Mouse (Mus musculus): ENCODE measurements around the gene Sez6l. TPM values are rescaled to one million over a fixed set of nuclear protein-coding genes. Genes with fewer than 3 reads are reported as not detected.

Gene Sez6l
- polyA plus RNA-seq, 1 experiment from 2014 or later: 0.10 TPM

- no peak overlapping the region for H3K27ac ChIP-seq (ENCODE audit: low read depth, low read length)
- no peaks in the 10 kb centered on the region for H3K9me3 ChIP-seq (replicated peaks; ENCODE audit: control insufficient read depth, low read length)
- no peaks in the 10 kb centered on the region for H3K36me3 ChIP-seq (ENCODE audit: control insufficient read depth, insufficient read depth, low read length)
- H3K27me3 ChIP-seq (ENCODE audit: control insufficient read depth, insufficient read depth, low read length): peaks cover 14% of the 10 kb centered on the region
- H3K4me3 ChIP-seq (ENCODE audit: low read depth, low read length): no peak overlapping the region
- no peak overlapping the region for H3K9ac ChIP-seq (ENCODE audit: low read depth, low read length)
- no peaks in the 10 kb centered on the region for H3K4me1 ChIP-seq (ENCODE audit: control insufficient read depth, insufficient read depth, low read length)
- WGBS (ENCODE audit: insufficient replicate concordance): 57% methylated on average over 10 of the region's 10 CpGs
- H3K4me2 ChIP-seq: no peak overlapping the region
- no peak for ATAC-seq (replicated peaks; ENCODE audit: insufficient number of reproducible peaks, low FRiP score, low TSS enrichment)
Measured at GRCm38 (mm10) chr5:112554508-112554907, 22.5 kb downstream of the Sez6l start.

DNA sequence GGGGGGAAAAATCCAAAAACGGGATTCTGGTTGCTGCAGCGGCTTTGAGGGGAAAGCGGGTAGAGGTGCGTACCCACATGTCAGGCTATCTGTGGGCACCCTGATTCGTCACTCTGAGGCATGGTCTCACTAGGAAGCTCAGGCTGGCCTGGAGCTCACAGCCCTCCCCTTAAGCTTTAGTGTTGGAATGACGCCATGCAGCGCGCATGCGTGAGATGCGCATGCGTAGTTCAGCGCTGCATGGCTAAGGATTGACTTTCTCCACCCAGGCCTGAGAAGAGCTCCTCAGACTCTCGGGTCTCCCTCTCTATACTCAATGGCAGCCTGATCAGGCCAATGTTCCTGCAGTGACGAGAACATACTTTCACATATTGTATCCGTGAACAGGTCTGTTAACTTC is 24.2 kb downstream of the Sez6l start:
- no peak for ATAC-seq (replicated peaks; ENCODE audit: insufficient number of reproducible peaks, low FRiP score, low TSS enrichment)

DNA sequence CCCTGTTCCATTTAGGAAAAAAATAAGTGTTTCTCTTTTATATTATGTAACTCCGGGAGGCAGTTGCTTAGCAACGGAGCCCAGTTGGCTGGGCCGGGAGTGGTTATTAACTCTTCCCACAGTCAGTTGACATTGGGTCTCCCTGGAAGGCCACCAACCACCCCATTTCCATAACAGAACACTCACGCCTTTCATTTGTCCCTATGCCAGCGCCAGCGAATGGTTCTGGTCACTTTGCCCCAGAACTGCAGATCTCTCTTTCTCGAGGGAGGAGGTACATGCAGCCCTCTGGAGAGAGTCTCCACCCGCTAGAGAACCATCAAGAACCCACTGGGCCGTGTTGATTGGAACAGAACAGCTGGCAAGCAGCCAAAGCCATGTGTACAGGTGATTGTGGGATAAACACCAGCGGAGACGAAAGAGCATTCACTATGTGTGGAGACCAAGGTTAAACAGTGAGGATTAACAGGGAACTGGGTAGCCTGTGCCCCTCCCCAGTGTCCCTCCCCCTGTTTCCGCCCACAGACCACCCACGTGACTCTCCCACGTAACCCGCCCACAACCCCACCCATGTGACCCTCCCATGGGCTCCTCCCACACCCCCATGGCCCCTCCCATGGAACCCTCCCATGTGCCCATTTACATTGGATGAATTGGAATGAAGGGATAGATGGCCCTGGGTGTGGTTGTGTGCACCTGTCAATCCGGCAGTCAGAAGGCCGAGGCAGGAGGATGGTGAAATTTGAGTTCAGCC is 24.8 kb downstream of the Sez6l start:
- H3K9ac ChIP-seq (ENCODE audit: low read depth, low read length): no peak overlapping the region
- 57% methylated on average over 17 of the region's 17 CpGs for WGBS (ENCODE audit: insufficient replicate concordance)
- peaks cover 17% of the 10 kb centered on the region for H3K27me3 ChIP-seq (ENCODE audit: control insufficient read depth, insufficient read depth, low read length)
- no peak overlapping the region for H3K4me2 ChIP-seq
- H3K4me3 ChIP-seq (ENCODE audit: low read depth, low read length): no peak overlapping the region
- H3K36me3 ChIP-seq (ENCODE audit: control insufficient read depth, insufficient read depth, low read length): no peaks in the 10 kb centered on the region
- H3K4me1 ChIP-seq (ENCODE audit: control insufficient read depth, insufficient read depth, low read length): no peaks in the 10 kb centered on the region
- H3K9me3 ChIP-seq (replicated peaks; ENCODE audit: control insufficient read depth, low read length): no peaks in the 10 kb centered on the region
- no peak for ATAC-seq (replicated peaks; ENCODE audit: insufficient number of reproducible peaks, low FRiP score, low TSS enrichment)
- H3K27ac ChIP-seq (ENCODE audit: low read depth, low read length): no peak overlapping the region

More for the DNA sequence above, 24.2 kb downstream of the Sez6l start:
- Histone ChIP-seq H3K9me3 (replicated peaks; ENCODE audit: control insufficient read depth, low read length) (no peaks in the 10 kb centered on the region), H3K4me2 (no peak overlapping the region), H3K9ac (ENCODE audit: low read depth, low read length) (no peak overlapping the region), H3K4me1 (ENCODE audit: control insufficient read depth, insufficient read depth, low read length) (no peaks in the 10 kb centered on the region), H3K27ac (ENCODE audit: low read depth, low read length) (no peak overlapping the region), H3K27me3 (ENCODE audit: control insufficient read depth, insufficient read depth, low read length) (peaks cover 17% of the 10 kb centered on the region), H3K4me3 (ENCODE audit: low read depth, low read length) (no peak overlapping the region), H3K36me3 (ENCODE audit: control insufficient read depth, insufficient read depth, low read length) (no peaks in the 10 kb centered on the region)
- WGBS (ENCODE audit: insufficient replicate concordance): 75% methylated on average over 15 of the region's 15 CpGs

DNA sequence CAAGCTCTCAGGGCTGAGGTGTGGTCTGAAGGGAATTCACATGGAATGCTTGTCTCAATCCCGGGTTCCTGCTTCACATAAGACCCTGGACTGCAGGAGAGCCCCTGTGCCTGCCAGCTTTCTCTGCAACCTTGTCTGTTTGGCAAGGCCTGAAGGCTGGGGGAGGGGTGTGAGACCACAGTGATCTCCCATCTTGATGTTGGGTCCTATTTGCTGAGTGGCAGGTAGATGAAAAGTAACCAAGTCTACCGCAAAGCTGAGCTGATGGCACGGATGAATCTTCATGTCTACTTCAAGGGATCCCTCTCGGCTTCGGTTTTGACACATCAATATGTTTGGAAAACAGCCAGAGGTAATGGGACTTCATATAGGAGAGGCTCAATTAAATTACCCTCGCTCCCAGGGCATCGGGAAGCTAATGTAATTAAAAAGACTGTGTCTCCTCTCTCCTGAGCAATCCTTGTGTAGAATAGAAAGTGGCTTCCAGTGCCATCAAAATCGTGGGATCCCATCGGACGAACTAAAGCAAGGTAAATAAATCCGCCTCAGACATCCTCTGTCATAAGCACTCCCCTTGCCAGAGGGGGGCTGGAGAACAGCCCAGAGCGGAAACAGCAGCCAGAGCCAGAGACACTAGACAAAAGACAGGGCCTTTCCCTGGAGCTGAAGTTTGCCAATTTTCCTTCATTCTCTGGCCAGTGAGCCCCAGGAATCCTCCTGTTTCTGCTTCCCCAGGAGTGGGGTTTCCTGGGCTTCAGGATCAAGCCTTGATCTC is 28.0 kb downstream of the Sez6l start:
- no peak overlapping the region for H3K4me3 ChIP-seq (ENCODE audit: low read depth, low read length)
- no peak for ATAC-seq (replicated peaks; ENCODE audit: insufficient number of reproducible peaks, low FRiP score, low TSS enrichment)
- H3K9me3 ChIP-seq (replicated peaks; ENCODE audit: control insufficient read depth, low read length): no peaks in the 10 kb centered on the region
- H3K9ac ChIP-seq (ENCODE audit: low read depth, low read length): no peak overlapping the region
- H3K27ac ChIP-seq (ENCODE audit: low read depth, low read length): no peak overlapping the region
- H3K4me1 ChIP-seq (ENCODE audit: control insufficient read depth, insufficient read depth, low read length): no peaks in the 10 kb centered on the region
- no peak overlapping the region for H3K4me2 ChIP-seq
- WGBS (ENCODE audit: insufficient replicate concordance): 66% methylated on average over 12 of the region's 12 CpGs
- H3K27me3 ChIP-seq (ENCODE audit: control insufficient read depth, insufficient read depth, low read length): peaks cover 11% of the 10 kb centered on the region
- no peaks in the 10 kb centered on the region for H3K36me3 ChIP-seq (ENCODE audit: control insufficient read depth, insufficient read depth, low read length)

DNA sequence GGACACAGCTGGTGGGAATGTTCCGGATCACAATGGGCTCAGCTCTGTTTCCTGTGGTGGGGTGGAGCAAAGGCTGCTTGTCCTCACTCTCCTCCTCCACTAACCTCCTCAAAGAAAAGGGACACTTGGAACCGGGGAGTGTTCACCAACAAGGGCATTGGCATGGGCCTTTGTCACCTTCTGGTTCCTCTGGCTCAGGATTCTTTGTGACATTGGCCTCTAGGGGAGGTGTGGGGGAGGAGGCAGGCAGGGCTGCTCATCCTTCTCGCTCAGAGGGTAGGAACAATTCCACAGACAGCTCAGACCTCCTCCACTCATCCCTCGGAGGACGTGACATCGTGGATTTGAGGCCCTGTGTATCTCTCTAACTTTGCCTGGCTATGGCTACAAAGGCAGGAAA is 30.2 kb downstream of the Sez6l start:
- Histone ChIP-seq H3K9me3 (replicated peaks; ENCODE audit: control insufficient read depth, low read length) (no peaks in the 10 kb centered on the region), H3K9ac (ENCODE audit: low read depth, low read length) (no peak overlapping the region), H3K27ac (ENCODE audit: low read depth, low read length) (no peak overlapping the region), H3K36me3 (ENCODE audit: control insufficient read depth, insufficient read depth, low read length) (no peaks in the 10 kb centered on the region), H3K4me1 (ENCODE audit: control insufficient read depth, insufficient read depth, low read length) (no peaks in the 10 kb centered on the region), H3K27me3 (ENCODE audit: control insufficient read depth, insufficient read depth, low read length) (peaks cover 8% of the 10 kb centered on the region), H3K4me2 (no peak overlapping the region), H3K4me3 (ENCODE audit: low read depth, low read length) (no peak overlapping the region)
- no peak for ATAC-seq (replicated peaks; ENCODE audit: insufficient number of reproducible peaks, low FRiP score, low TSS enrichment)
- 54% methylated on average over 6 of the region's 6 CpGs for WGBS (ENCODE audit: insufficient replicate concordance)

- Histone ChIP-seq H3K27me3 (ENCODE audit: control insufficient read depth, insufficient read depth, low read length) (peaks cover 21% of the 10 kb centered on the region), H3K36me3 (ENCODE audit: control insufficient read depth, insufficient read depth, low read length) (no peaks in the 10 kb centered on the region), H3K9ac (ENCODE audit: low read depth, low read length) (no peak overlapping the region), H3K4me3 (ENCODE audit: low read depth, low read length) (no peak overlapping the region), H3K4me2 (no peak overlapping the region), H3K9me3 (replicated peaks; ENCODE audit: control insufficient read depth, low read length) (no peaks in the 10 kb centered on the region), H3K27ac (ENCODE audit: low read depth, low read length) (no peak overlapping the region), H3K4me1 (ENCODE audit: control insufficient read depth, insufficient read depth, low read length) (no peaks in the 10 kb centered on the region; the same call in 1 of the 2 replicates)
- ATAC-seq (replicated peaks; ENCODE audit: insufficient number of reproducible peaks, low FRiP score, low TSS enrichment): no peak
- WGBS (ENCODE audit: insufficient replicate concordance): 39% methylated on average over 3 of the region's 3 CpGs
Measured at GRCm38 (mm10) chr5:112538295-112538694, 38.7 kb downstream of the Sez6l start.

- Histone ChIP-seq H3K4me1 (ENCODE audit: control insufficient read depth, insufficient read depth, low read length) (no peaks in the 10 kb centered on the region; the same call in 1 of the 2 replicates), H3K27ac (ENCODE audit: low read depth, low read length) (no peak overlapping the region), H3K4me3 (ENCODE audit: low read depth, low read length) (no peak overlapping the region), H3K36me3 (ENCODE audit: control insufficient read depth, insufficient read depth, low read length) (no peaks in the 10 kb centered on the region), H3K27me3 (ENCODE audit: control insufficient read depth, insufficient read depth, low read length) (peaks cover 20% of the 10 kb centered on the region), H3K4me2 (no peak overlapping the region), H3K9ac (ENCODE audit: low read depth, low read length) (no peak overlapping the region), H3K9me3 (replicated peaks; ENCODE audit: control insufficient read depth, low read length) (0 out of 2 replicates have a peak, but pooled peaks cover 4% of the 10 kb centered on the region)
- ATAC-seq (replicated peaks; ENCODE audit: insufficient number of reproducible peaks, low FRiP score, low TSS enrichment): no peak
- WGBS (ENCODE audit: insufficient replicate concordance): 77% methylated on average over 12 of the region's 12 CpGs
Measured at GRCm38 (mm10) chr5:112535868-112536267, 41.1 kb downstream of the Sez6l start.

GRCm38 (mm10) chr5:112534146-112534545 is 42.8 kb downstream of the Sez6l start:
- Histone ChIP-seq H3K4me3 (ENCODE audit: low read depth, low read length) (no peak overlapping the region), H3K27me3 (ENCODE audit: control insufficient read depth, insufficient read depth, low read length) (peaks cover 25% of the 10 kb centered on the region), H3K27ac (ENCODE audit: low read depth, low read length) (no peak overlapping the region), H3K4me1 (ENCODE audit: control insufficient read depth, insufficient read depth, low read length) (no peaks in the 10 kb centered on the region; the same call in 1 of the 2 replicates), H3K9me3 (replicated peaks; ENCODE audit: control insufficient read depth, low read length) (0 out of 2 replicates have a peak, but pooled peaks cover 4% of the 10 kb centered on the region), H3K4me2 (no peak overlapping the region), H3K36me3 (ENCODE audit: control insufficient read depth, insufficient read depth, low read length) (no peaks in the 10 kb centered on the region), H3K9ac (ENCODE audit: low read depth, low read length) (no peak overlapping the region)
- no peak for ATAC-seq (replicated peaks; ENCODE audit: insufficient number of reproducible peaks, low FRiP score, low TSS enrichment)
- WGBS (ENCODE audit: insufficient replicate concordance): 51% methylated on average over 11 of the region's 11 CpGs
